Mouse (Mus musculus) liver, embryonic 13.5 days (tissue): ENCODE results near the gene Hnrnpa0. TPM values are rescaled to one million over a fixed set of nuclear protein-coding genes. Genes with fewer than 3 reads are reported as not detected.

Source experiments
- ATAC-seq: fragments of 200-750 bp; cut with Nextera tagmentation; 2 replicates; pipeline ENCODE4 v1.8.0; 2017; ENCODE audit warnings: low read depth, mild to moderate bottlenecking, moderate number of reproducible peaks, moderate library complexity
- DNase-seq: peaks from one replicate; pipeline ENCODE4 v3.0.0; 2022
- H3K27ac ChIP-seq: fragments of 300-500 bp; sonication (generic); 2 replicates; pipeline ENCODE4 v1.5.1; 2015; ENCODE audit warnings: moderate library complexity, mild to moderate bottlenecking, inconsistent platforms
- H3K27me3 ChIP-seq: fragments of 300-500 bp; sonication (generic); 2 replicates; pipeline ENCODE4 v1.6.1; 2015; ENCODE audit warnings: mild to moderate bottlenecking, inconsistent platforms
- H3K36me3 ChIP-seq: fragments of 300-500 bp; sonication (generic); 2 replicates; pipeline ENCODE4 v1.6.1; 2015; ENCODE audit warnings: mild to moderate bottlenecking, inconsistent platforms
- H3K4me1 ChIP-seq: fragments of 300-500 bp; sonication (generic); replicated peaks from 2 replicates; pipeline ENCODE4 v1.6.1; 2015; ENCODE audit warnings: inconsistent platforms
- H3K4me2 ChIP-seq: fragments of 300-500 bp; sonication (generic); 2 replicates; pipeline ENCODE4 v1.6.1; 2015; ENCODE audit warnings: inconsistent platforms, mild to moderate bottlenecking, moderate library complexity
- H3K4me3 ChIP-seq: fragments of 300-500 bp; sonication (generic); replicated peaks from 2 replicates; pipeline ENCODE4 v1.5.1; 2015; ENCODE audit warnings: mild to moderate bottlenecking, inconsistent platforms
- H3K9ac ChIP-seq: fragments of 300-500 bp; sonication (generic); 2 replicates; pipeline ENCODE4 v1.6.1; 2015; ENCODE audit warnings: mild to moderate bottlenecking, inconsistent platforms
- H3K9me3 ChIP-seq: fragments of 300-500 bp; sonication (generic); replicated peaks from 2 replicates; pipeline ENCODE4 v1.6.1; 2016; ENCODE audit warnings: inconsistent platforms
- WGBS: fragments of 180-500 bp; shearing (Covaris S2); methylation state at CpG from one replicate; pipeline ENCODE4 v1.1.7; 2015; ENCODE audit not compliant: insufficient replicate concordance; 5-methylcytosine and 5-hydroxymethylcytosine counted together
- polyA plus RNA-seq: library from polyadenylated mRNA; unstranded; fragments of >200 nt; fragmentation: Nextera tagmentation; extraction: Ambion mirVana; gene quantifications from 2 replicates; pipeline ENCODE4 v1.2.1, GENCODE M21; 2015

The Hnrnpa0 gene
- polyA plus RNA-seq, 1 experiment from 2014 or later, result 12.5 TPM

GRCm38 (mm10) chr13:58126126-58126525 is 2.2 kb downstream of the Hnrnpa0 start:
- DNase-seq (peak; percentile 45), ATAC-seq (no peak)
- Histone ChIP-seq H3K36me3 (peaks cover 20% of the 10 kb centered on the region), H3K4me3 (peak overlapping the region; percentile 97), H3K9me3 (no peaks in the 10 kb centered on the region), H3K9ac (peak overlapping the region; percentile 33; the same call in 1 of the 2 replicates), H3K27me3 (no peaks in the 10 kb centered on the region), H3K27ac (no peak overlapping the region; the same call in 1 of the 2 replicates), H3K4me2 (peak overlapping the region; percentile 80), H3K4me1 (peaks cover 43% of the 10 kb centered on the region)
- WGBS, result 29% methylated on average over 7 of the region's 7 CpGs

- 51% methylated on average over 2 of the region's 2 CpGs for WGBS
- Histone ChIP-seq H3K4me2 (no peak overlapping the region), H3K27me3 (no peaks in the 10 kb centered on the region), H3K4me1 (peaks cover 40% of the 10 kb centered on the region), H3K4me3 (no peak overlapping the region), H3K36me3 (peaks cover 20% of the 10 kb centered on the region), H3K9me3 (no peaks in the 10 kb centered on the region), H3K9ac (no peak overlapping the region), H3K27ac (no peak overlapping the region)
- ATAC-seq (no peak), DNase-seq (no peak)
Observed at GRCm38 (mm10) chr13:58124989-58125388, 3.4 kb downstream of the Hnrnpa0 start.

- no peaks in the 10 kb centered on the region for H3K9me3 ChIP-seq
- ATAC-seq (no peak), DNase-seq (no peak)
- H3K4me3 ChIP-seq, result no peak overlapping the region
- H3K36me3 ChIP-seq, result peaks cover 20% of the 10 kb centered on the region
- H3K4me1 ChIP-seq, result peaks cover 33% of the 10 kb centered on the region
- 79% methylated on average over 3 of the region's 3 CpGs for WGBS
- no peak overlapping the region for H3K4me2 ChIP-seq
- H3K9ac ChIP-seq, result peak overlapping the region; percentile 2; the same call in 1 of the 2 replicates
- H3K27ac ChIP-seq, result peak overlapping the region; percentile 51; the same call in 1 of the 2 replicates
- no peaks in the 10 kb centered on the region for H3K27me3 ChIP-seq
Observed at GRCm38 (mm10) chr13:58124278-58124677, 4.1 kb downstream of the Hnrnpa0 start.

- H3K27ac ChIP-seq, result peak overlapping the region; percentile 53
- no peak for ATAC-seq
- no peaks in the 10 kb centered on the region for H3K9me3 ChIP-seq
- H3K27me3 ChIP-seq, result no peaks in the 10 kb centered on the region
- no peak overlapping the region for H3K9ac ChIP-seq
- peaks cover 20% of the 10 kb centered on the region for H3K36me3 ChIP-seq
- DNase-seq, result no peak
- H3K4me2 ChIP-seq, result no peak overlapping the region
- peaks cover 33% of the 10 kb centered on the region for H3K4me1 ChIP-seq
- WGBS, result 78% methylated on average over 8 of the region's 8 CpGs
- H3K4me3 ChIP-seq, result no peak overlapping the region
Observed at GRCm38 (mm10) chr13:58123381-58123780, 5.0 kb downstream of the Hnrnpa0 start.

GRCm38 (mm10) chr13:58122786-58123297 is 5.5 kb downstream of the Hnrnpa0 start:
- DNase-seq (no peak), ATAC-seq (no peak)
- H3K36me3 ChIP-seq, result peaks cover 20% of the 10 kb centered on the region
- peaks cover 33% of the 10 kb centered on the region for H3K4me1 ChIP-seq
- peak overlapping the region; percentile 53; the same call in 1 of the 2 replicates for H3K27ac ChIP-seq
- 66% methylated on average over 10 of the region's 10 CpGs for WGBS
- H3K9ac ChIP-seq, result no peak overlapping the region
- H3K9me3 ChIP-seq, result no peaks in the 10 kb centered on the region
- H3K4me2 ChIP-seq, result no peak overlapping the region
- no peaks in the 10 kb centered on the region for H3K27me3 ChIP-seq
- no peak overlapping the region for H3K4me3 ChIP-seq

- ATAC-seq (no peak), DNase-seq (peak; percentile 29)
- Histone ChIP-seq H3K4me1 (peaks cover 19% of the 10 kb centered on the region), H3K27ac (no peak overlapping the region), H3K4me3 (no peak overlapping the region), H3K9ac (no peak overlapping the region), H3K9me3 (no peaks in the 10 kb centered on the region), H3K27me3 (peaks cover 42% of the 10 kb centered on the region), H3K36me3 (no peaks in the 10 kb centered on the region), H3K4me2 (no peak overlapping the region)
- WGBS, result 35% methylated on average over 8 of the region's 8 CpGs
Observed at GRCm38 (mm10) chr13:58117318-58118017, 10.9 kb downstream of the Hnrnpa0 start.

- H3K9me3 ChIP-seq, result no peaks in the 10 kb centered on the region
- H3K9ac ChIP-seq, result no peak overlapping the region
- no peak overlapping the region for H3K27ac ChIP-seq
- 70% methylated on average over 2 of the region's 2 CpGs for WGBS
- no peak for DNase-seq
- peaks cover 19% of the 10 kb centered on the region for H3K4me1 ChIP-seq
- H3K4me2 ChIP-seq, result no peak overlapping the region
- H3K36me3 ChIP-seq, result no peaks in the 10 kb centered on the region
- H3K4me3 ChIP-seq, result no peak overlapping the region
- peaks cover 48% of the 10 kb centered on the region for H3K27me3 ChIP-seq
- ATAC-seq, result no peak
Observed at GRCm38 (mm10) chr13:58116801-58117200, 11.6 kb downstream of the Hnrnpa0 start.

GRCm38 (mm10) chr13:58115227-58115626 is 13.1 kb downstream of the Hnrnpa0 start:
- WGBS, result 15% methylated on average over 13 of the region's 13 CpGs
- Histone ChIP-seq H3K4me3 (no peak overlapping the region), H3K27me3 (peaks cover 54% of the 10 kb centered on the region), H3K9ac (no peak overlapping the region), H3K27ac (no peak overlapping the region), H3K36me3 (no peaks in the 10 kb centered on the region), H3K9me3 (no peaks in the 10 kb centered on the region), H3K4me1 (peaks cover 19% of the 10 kb centered on the region), H3K4me2 (no peak overlapping the region)
- DNase-seq (no peak), ATAC-seq (peak; percentile 30)

GRCm38 (mm10) chr13:58113061-58113900 is 15.1 kb downstream of the Hnrnpa0 start, which contains the start of gene Klhl3:
Klhl3 (minus strand) TSS chr13:58113592.
- DNase-seq (no peak), ATAC-seq (0 out of 2 replicates have a peak, but pooled peaks have one; percentile 27)
- H3K4me1 ChIP-seq, result peaks cover 19% of the 10 kb centered on the region
- no peaks in the 10 kb centered on the region for H3K36me3 ChIP-seq
- peak within 1 kb of the TSS; percentile 51 for H3K9ac ChIP-seq
- peak within 1 kb of the TSS; percentile 51 for H3K4me3 ChIP-seq
- WGBS, result 2% methylated on average over 35 of the region's 35 CpGs
- no peak within 1 kb of the TSS for H3K27ac ChIP-seq
- H3K27me3 ChIP-seq, result peaks cover 54% of the 10 kb centered on the region
- H3K4me2 ChIP-seq, result peak within 1 kb of the TSS; percentile 67
- H3K9me3 ChIP-seq, result no peaks in the 10 kb centered on the region

- Histone ChIP-seq H3K4me2 (peak overlapping the region; percentile 67), H3K4me1 (peaks cover 19% of the 10 kb centered on the region), H3K9ac (peak overlapping the region; percentile 51), H3K9me3 (no peaks in the 10 kb centered on the region), H3K36me3 (no peaks in the 10 kb centered on the region), H3K4me3 (peak overlapping the region; percentile 51), H3K27me3 (peaks cover 54% of the 10 kb centered on the region), H3K27ac (no peak overlapping the region)
- DNase-seq (no peak), ATAC-seq (no peak)
- WGBS, result 16% methylated on average over 11 of the region's 11 CpGs
Observed at GRCm38 (mm10) chr13:58112601-58113041, 15.7 kb downstream of the Hnrnpa0 start.

- H3K36me3 ChIP-seq, result no peaks in the 10 kb centered on the region
- peak overlapping the region; percentile 51 for H3K4me3 ChIP-seq
- no peak overlapping the region for H3K27ac ChIP-seq
- peak overlapping the region; percentile 67 for H3K4me2 ChIP-seq
- DNase-seq (no peak), ATAC-seq (no peak)
- peaks cover 54% of the 10 kb centered on the region for H3K27me3 ChIP-seq
- 55% methylated on average over 10 of the region's 10 CpGs for WGBS
- H3K9ac ChIP-seq, result peak overlapping the region; percentile 51; the same call in 1 of the 2 replicates
- H3K9me3 ChIP-seq, result no peaks in the 10 kb centered on the region
- peaks cover 19% of the 10 kb centered on the region for H3K4me1 ChIP-seq
Observed at GRCm38 (mm10) chr13:58112191-58112590, 16.2 kb downstream of the Hnrnpa0 start.
